Mouse (Mus musculus): ENCODE results near the gene Usp7.
"Not testable (repeated sequence)": the region's sequence is repeated elsewhere in the genome, so short reads cannot be mapped to it uniquely, and the experiment has no call there.

- not testable (repeated sequence) for TF ChIP-seq CTCF (IDR thresholded peaks at IDR 0.05; ENCODE audit: borderline replicate concordance, control insufficient read depth, extremely low read depth, insufficient read depth, low read length, poor library complexity); POLR2A (IDR thresholded peaks at IDR 0.05; ENCODE audit: control insufficient read depth, extremely low read depth, insufficient read depth, low read length, poor library complexity)
These were observed 21.8 kb downstream of the Usp7 start for GRCm38 (mm10) chr16:8770342-8770741.
